Mouse (Mus musculus) myocyte (in vitro differentiated cells): ENCODE data around the gene Lyst. TPM values are rescaled to one million over a fixed set of nuclear protein-coding genes. Genes with fewer than 3 reads are reported as not detected.

Source experiments
- H3K27me3 ChIP-seq: one replicate; pipeline ENCODE4 v1.6.1; 2011; ENCODE audit not compliant: control insufficient read depth, insufficient read depth, insufficient read length
- H3K36me3 ChIP-seq: one replicate; pipeline ENCODE4 v1.6.1; 2011; ENCODE audit not compliant: control insufficient read depth, insufficient read depth
- H3K4me2 ChIP-seq: one replicate; pipeline ENCODE4 v1.6.1; 2011; ENCODE audit warnings: low read depth, control low read depth
- H3K4me3 ChIP-seq: one replicate; pipeline ENCODE4 v1.5.1; 2011; ENCODE audit warnings: mild to moderate bottlenecking, control low read depth, moderate library complexity
- H3K79me2 ChIP-seq: one replicate; pipeline ENCODE4 v1.6.1; 2011; ENCODE audit not compliant: control insufficient read depth, insufficient read depth
- H3ac ChIP-seq: one replicate; pipeline ENCODE4 v1.6.1; 2011; ENCODE audit not compliant: control insufficient read depth, insufficient read length
- CEBPB ChIP-seq: IDR thresholded peaks from 2 replicates; pipeline ENCODE4 v1.6.1; 2011; ENCODE audit warnings: mild to moderate bottlenecking, moderate library complexity; ENCODE audit not compliant: poor library complexity, insufficient read depth, severe bottlenecking
- E2F4 ChIP-seq: IDR thresholded peaks from one replicate; pipeline ENCODE4 v1.6.1; 2011; ENCODE audit warnings: mild to moderate bottlenecking, control low read depth, moderate library complexity; ENCODE audit not compliant: insufficient read depth
- MAX ChIP-seq: IDR thresholded peaks from one replicate; pipeline ENCODE4 v1.6.1; 2011; ENCODE audit warnings: low read depth, mild to moderate bottlenecking, control low read depth
- MYOD1 ChIP-seq, 3 experiments: IDR thresholded peaks; one replicate each; pipeline ENCODE4 v1.6.1; 2011; ENCODE audit warnings: control low read depth in 2 of 3, low read depth in 2 of 3, mild to moderate bottlenecking in 2 of 3, moderate library complexity in 1 of 3; ENCODE audit not compliant: insufficient read length in 2 of 3, control insufficient read depth in 1 of 3
- MYOG ChIP-seq, 3 experiments: IDR thresholded peaks; one replicate each; pipeline ENCODE4 v1.6.1; 2011; ENCODE audit warnings: control low read depth in 2 of 3, low read depth in 2 of 3, mild to moderate bottlenecking in 2 of 3; ENCODE audit not compliant: insufficient read length in 2 of 3, control insufficient read depth in 1 of 3, insufficient read depth in 1 of 3
- POLR2A ChIP-seq: IDR thresholded peaks from one replicate; pipeline ENCODE4 v1.6.1; 2011; ENCODE audit warnings: low read depth, mild to moderate bottlenecking, control low read depth, moderate library complexity; ENCODE audit not compliant: insufficient read length
- POLR2AphosphoS2 ChIP-seq: IDR thresholded peaks from one replicate; pipeline ENCODE4 v1.6.1; 2011; ENCODE audit warnings: low read depth, control low read depth; ENCODE audit not compliant: insufficient read length
- REST ChIP-seq: IDR thresholded peaks from one replicate; pipeline ENCODE4 v1.6.1; 2011; ENCODE audit warnings: mild to moderate bottlenecking, control low read depth, moderate library complexity; ENCODE audit not compliant: insufficient read depth, insufficient read length
- SRF ChIP-seq: IDR thresholded peaks from one replicate; pipeline ENCODE4 v1.6.1; 2011; ENCODE audit warnings: low read depth; ENCODE audit not compliant: control insufficient read depth, insufficient read length
- TCF12 ChIP-seq: IDR thresholded peaks from one replicate; pipeline ENCODE4 v1.6.1; 2011; ENCODE audit warnings: mild to moderate bottlenecking, control low read depth; ENCODE audit not compliant: poor library complexity, insufficient read depth, severe bottlenecking
- TCF3 ChIP-seq: IDR thresholded peaks from one replicate; pipeline ENCODE4 v1.6.1; 2011; ENCODE audit warnings: low read depth, control low read depth; ENCODE audit not compliant: insufficient read length
- USF1 ChIP-seq: IDR thresholded peaks from one replicate; pipeline ENCODE4 v1.6.1; 2011; ENCODE audit warnings: low read depth, mild to moderate bottlenecking, control low read depth, moderate library complexity
- polyA plus RNA-seq: library from polyadenylated mRNA; unstranded; fragments of >200 nt; fragmentation: generic; extraction: Trizol; gene quantifications from one replicate; pipeline ENCODE4 v1.2.1, GENCODE M21; 2012; ENCODE audit warnings: missing spikeins

The Lyst gene
- polyA plus RNA-seq, 1 experiment: 3.6 TPM

DNA sequence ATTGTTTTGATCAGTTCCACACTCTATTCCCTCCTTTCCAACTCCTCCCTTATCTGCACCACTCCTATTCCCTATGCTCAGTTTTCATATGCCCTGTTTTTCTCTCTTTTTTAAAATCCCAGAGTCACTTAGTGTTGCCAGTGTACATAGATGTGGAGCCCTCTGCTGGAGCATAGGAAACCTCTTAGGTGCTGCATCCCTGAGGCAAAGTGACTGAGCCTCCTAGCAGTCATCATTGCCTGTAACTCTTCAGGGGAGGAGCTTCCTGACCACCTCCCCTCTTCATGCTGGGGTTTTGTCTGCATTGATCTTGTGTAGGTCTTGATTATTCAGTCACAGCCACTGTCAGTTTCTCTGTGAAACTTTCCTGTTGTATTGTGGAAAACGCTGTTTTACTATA, 22.7 kb downstream of the Lyst start:
- H3ac ChIP-seq: no peak overlapping the region
- H3K27me3 ChIP-seq: no peaks in the 10 kb centered on the region

GRCm38 (mm10) chr13:13614235-13614634, 24.0 kb downstream of the Lyst start:
- TF ChIP-seq MYOG (IDR thresholded peaks at IDR 0.05; ENCODE audit: control insufficient read depth in 1 of 3, insufficient read depth in 1 of 3, insufficient read length in 2 of 3, low read depth in 2 of 3): no peak
- no peak for TF ChIP-seq POLR2AphosphoS2
- no peak for TF ChIP-seq TCF3
- no peak for TF ChIP-seq MYOD1 (IDR thresholded peaks at IDR 0.05; ENCODE audit: control insufficient read depth in 1 of 3, insufficient read length in 2 of 3, low read depth in 2 of 3)
- no peak for TF ChIP-seq TCF12
- no peak for TF ChIP-seq REST
- no peak for TF ChIP-seq POLR2A
- TF ChIP-seq CEBPB: no peak
- no peak for TF ChIP-seq SRF
- no peak for TF ChIP-seq MAX
- no peak for TF ChIP-seq E2F4
- TF ChIP-seq USF1: no peak

More for the DNA sequence above, 22.7 kb downstream of the Lyst start:
- Histone ChIP-seq H3K4me3 (no peak overlapping the region), H3K36me3 (peaks cover 18% of the 10 kb centered on the region), H3K4me2 (no peak overlapping the region), H3K79me2 (peaks cover 5% of the 10 kb centered on the region)
- TF ChIP-seq CEBPB: no peak
- no peak for TF ChIP-seq E2F4
- no peak for TF ChIP-seq REST
- no peak for TF ChIP-seq TCF3
- TF ChIP-seq MAX: no peak
- TF ChIP-seq TCF12: no peak
- TF ChIP-seq MYOD1 (IDR thresholded peaks at IDR 0.05; ENCODE audit: control insufficient read depth in 1 of 3, insufficient read length in 2 of 3, low read depth in 2 of 3): no peak
- TF ChIP-seq SRF: no peak
- TF ChIP-seq USF1: no peak
- no peak for TF ChIP-seq MYOG (IDR thresholded peaks at IDR 0.05; ENCODE audit: control insufficient read depth in 1 of 3, insufficient read depth in 1 of 3, insufficient read length in 2 of 3, low read depth in 2 of 3)
- TF ChIP-seq POLR2AphosphoS2: no peak
- TF ChIP-seq POLR2A: no peak

DNA sequence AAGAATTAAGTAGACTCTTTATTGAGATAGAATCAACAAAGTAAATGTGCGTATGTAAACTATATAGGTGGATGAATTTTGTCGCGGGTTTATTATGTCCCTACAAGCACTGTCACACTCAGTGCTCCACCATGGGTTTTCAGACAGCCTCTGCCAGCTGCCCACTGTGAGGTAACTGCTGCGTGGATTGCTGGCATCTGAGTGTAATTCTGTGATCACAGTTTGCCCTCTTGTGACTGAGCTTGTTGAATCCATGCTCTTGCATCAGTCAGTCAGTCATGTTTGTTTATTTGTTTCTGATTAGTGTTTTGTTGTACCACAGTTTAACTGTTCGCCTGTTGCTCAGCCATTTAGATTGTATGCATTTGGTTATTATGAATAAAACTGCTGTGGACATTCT, 31.3 kb downstream of the Lyst start:
- Histone ChIP-seq H3K36me3 (peaks cover 14% of the 10 kb centered on the region), H3K27me3 (no peaks in the 10 kb centered on the region), H3K4me3 (no peak overlapping the region), H3ac (no peak overlapping the region), H3K79me2 (no peaks in the 10 kb centered on the region), H3K4me2 (no peak overlapping the region)
- no peak for TF ChIP-seq CEBPB
- no peak for TF ChIP-seq REST
- no peak for TF ChIP-seq POLR2A
- no peak for TF ChIP-seq USF1
- no peak for TF ChIP-seq SRF
- no peak for TF ChIP-seq TCF3
- no peak for TF ChIP-seq MYOG (IDR thresholded peaks at IDR 0.05; ENCODE audit: control insufficient read depth in 1 of 3, insufficient read depth in 1 of 3, insufficient read length in 2 of 3, low read depth in 2 of 3)
- TF ChIP-seq MYOD1 (IDR thresholded peaks at IDR 0.05; ENCODE audit: control insufficient read depth in 1 of 3, insufficient read length in 2 of 3, low read depth in 2 of 3): no peak
- TF ChIP-seq POLR2AphosphoS2: no peak
- TF ChIP-seq MAX: no peak
- no peak for TF ChIP-seq E2F4
- no peak for TF ChIP-seq TCF12

More at GRCm38 (mm10) chr13:13614235-13614634, 24.0 kb downstream of the Lyst start:
- Histone ChIP-seq H3K4me2 (no peak overlapping the region), H3K36me3 (peaks cover 18% of the 10 kb centered on the region), H3ac (no peak overlapping the region), H3K4me3 (no peak overlapping the region), H3K79me2 (peaks cover 5% of the 10 kb centered on the region), H3K27me3 (no peaks in the 10 kb centered on the region)

GRCm38 (mm10) chr13:13622565-13622964, 32.4 kb downstream of the Lyst start:
- H3K27me3 ChIP-seq: no peaks in the 10 kb centered on the region
- H3ac ChIP-seq: no peak overlapping the region
- H3K79me2 ChIP-seq: no peaks in the 10 kb centered on the region
- H3K4me3 ChIP-seq: no peak overlapping the region
- no peak overlapping the region for H3K4me2 ChIP-seq
- no peak for TF ChIP-seq REST
- TF ChIP-seq CEBPB: no peak
- TF ChIP-seq USF1: no peak
- TF ChIP-seq TCF12: no peak
- TF ChIP-seq POLR2AphosphoS2: no peak
- no peak for TF ChIP-seq POLR2A
- no peak for TF ChIP-seq MYOD1 (IDR thresholded peaks at IDR 0.05; ENCODE audit: control insufficient read depth in 1 of 3, insufficient read length in 2 of 3, low read depth in 2 of 3)
- no peak for TF ChIP-seq MYOG (IDR thresholded peaks at IDR 0.05; ENCODE audit: control insufficient read depth in 1 of 3, insufficient read depth in 1 of 3, insufficient read length in 2 of 3, low read depth in 2 of 3)
- no peak for TF ChIP-seq SRF
- no peak for TF ChIP-seq MAX
- no peak for TF ChIP-seq E2F4
- no peak for TF ChIP-seq TCF3
- H3K36me3 ChIP-seq: peaks cover 2% of the 10 kb centered on the region

- H3K4me2 ChIP-seq: no peak overlapping the region
- no peaks in the 10 kb centered on the region for H3K79me2 ChIP-seq
- no peaks in the 10 kb centered on the region for H3K27me3 ChIP-seq
- no peak overlapping the region for H3ac ChIP-seq
- TF ChIP-seq MYOD1 (IDR thresholded peaks at IDR 0.05; ENCODE audit: control insufficient read depth in 1 of 3, insufficient read length in 2 of 3, low read depth in 2 of 3) (no peak), POLR2A (no peak), E2F4 (no peak), TCF12 (no peak), USF1 (no peak), TCF3 (no peak), MAX (no peak), SRF (no peak), REST (no peak), MYOG (IDR thresholded peaks at IDR 0.05; ENCODE audit: control insufficient read depth in 1 of 3, insufficient read depth in 1 of 3, insufficient read length in 2 of 3, low read depth in 2 of 3) (no peak), CEBPB (no peak)
- no peak overlapping the region for H3K4me3 ChIP-seq
- peaks cover 22% of the 10 kb centered on the region for H3K36me3 ChIP-seq
Observed at GRCm38 (mm10) chr13:13633746-13634145, 43.5 kb downstream of the Lyst start.
